Mouse (Mus musculus) bone marrow macrophage, adult 2 months (primary cell): ENCODE data around the gene Tor2a. TPM values are rescaled to one million over a fixed set of nuclear protein-coding genes. Genes with fewer than 3 reads are reported as not detected.

ENCODE experiments used
- H3K27ac ChIP-seq: 2 replicates; pipeline ENCODE4 v1.5.1; 2012; ENCODE audit warnings: low read depth, low read length; ENCODE audit not compliant: insufficient read depth
- H3K4me1 ChIP-seq: 2 replicates; pipeline ENCODE4 v1.6.1; 2012; ENCODE audit warnings: low read length; ENCODE audit not compliant: control insufficient read depth, insufficient read depth
- H3K4me3 ChIP-seq: 2 replicates; pipeline ENCODE4 v1.5.1; 2012; ENCODE audit warnings: mild to moderate bottlenecking, low read length, moderate library complexity; ENCODE audit not compliant: insufficient read depth
- CTCF ChIP-seq: IDR thresholded peaks from 2 replicates; pipeline ENCODE4 v1.5.1; 2012; ENCODE audit warnings: low read depth, mild to moderate bottlenecking, low read length, moderate library complexity
- POLR2A ChIP-seq: IDR thresholded peaks from 2 replicates; pipeline ENCODE4 v1.6.1; 2012; ENCODE audit warnings: mild to moderate bottlenecking, low read depth, low read length, borderline replicate concordance
- polyA plus RNA-seq: library from polyadenylated mRNA; stranded (reverse); fragments of >200 nt; gene quantifications from 2 replicates; pipeline ENCODE4 v1.2.4, GENCODE M21; 2012; ENCODE audit not compliant: missing spikeins, insufficient read depth, insufficient read length

The Tor2a gene
- polyA plus RNA-seq, 1 experiment, result 32.1 TPM

GRCm38 (mm10) chr2:32741273-32742172 lies 15.5 kb upstream of the Tor2a start:
- TF ChIP-seq POLR2A, result no peak
- no peak for TF ChIP-seq CTCF
- no peak overlapping the region for H3K27ac ChIP-seq
- peaks cover 35% of the 10 kb centered on the region for H3K4me1 ChIP-seq
- no peak overlapping the region for H3K4me3 ChIP-seq

- TF ChIP-seq CTCF (no peak), POLR2A (no peak)
- Histone ChIP-seq H3K4me1 (peaks cover 31% of the 10 kb centered on the region), H3K27ac (no peak overlapping the region), H3K4me3 (no peak overlapping the region)
These were observed 14.9 kb upstream of the Tor2a start for GRCm38 (mm10) chr2:32742173-32742531.

GRCm38 (mm10) chr2:32744272-32744982 lies 12.6 kb upstream of the Tor2a start:
- H3K4me1 ChIP-seq, result peaks cover 16% of the 10 kb centered on the region
- no peak for TF ChIP-seq CTCF

GRCm38 (mm10) chr2:32749082-32749481 lies 8.0 kb upstream of the Tor2a start:
- Histone ChIP-seq H3K4me3 (no peak overlapping the region), H3K27ac (no peak overlapping the region), H3K4me1 (peaks cover 21% of the 10 kb centered on the region)
- TF ChIP-seq POLR2A, result no peak
- TF ChIP-seq CTCF, result no peak

More at GRCm38 (mm10) chr2:32744272-32744982, 12.6 kb upstream of the Tor2a start:
- no peak overlapping the region for H3K4me3 ChIP-seq
- peak overlapping the region; percentile 10; the same call in 1 of the 2 replicates for H3K27ac ChIP-seq

- TF ChIP-seq CTCF, result no peak
- no peak for TF ChIP-seq POLR2A
- no peak overlapping the region for H3K27ac ChIP-seq
- H3K4me3 ChIP-seq, result no peak overlapping the region
- H3K4me1 ChIP-seq, result peaks cover 11% of the 10 kb centered on the region
These were observed 6.8 kb upstream of the Tor2a start for GRCm38 (mm10) chr2:32750199-32750598.

GRCm38 (mm10) chr2:32750887-32751664 lies 6.0 kb upstream of the Tor2a start:
- Histone ChIP-seq H3K4me1 (peaks cover 10% of the 10 kb centered on the region), H3K4me3 (no peak overlapping the region), H3K27ac (no peak overlapping the region)
- no peak for TF ChIP-seq POLR2A
- no peak for TF ChIP-seq CTCF

GRCm38 (mm10) chr2:32751665-32752033 lies 5.4 kb upstream of the Tor2a start:
- no peak for TF ChIP-seq CTCF
- no peak for TF ChIP-seq POLR2A
- H3K4me1 ChIP-seq, result peaks cover 10% of the 10 kb centered on the region
- no peak overlapping the region for H3K27ac ChIP-seq
- no peak overlapping the region for H3K4me3 ChIP-seq

GRCm38 (mm10) chr2:32752181-32752580 lies 4.9 kb upstream of the Tor2a start:
- Histone ChIP-seq H3K27ac (no peak overlapping the region), H3K4me1 (peaks cover 10% of the 10 kb centered on the region), H3K4me3 (no peak overlapping the region)
- TF ChIP-seq POLR2A, result no peak
- TF ChIP-seq CTCF, result no peak

- Histone ChIP-seq H3K4me3 (no peak overlapping the region), H3K4me1 (peaks cover 13% of the 10 kb centered on the region), H3K27ac (no peak overlapping the region)
- TF ChIP-seq CTCF (no peak), POLR2A (no peak)
These were observed 369 bp upstream of the Tor2a start for GRCm38 (mm10) chr2:32756674-32757055.
